34 mouse cellular contexts compared by ENCODE assay signal in the genomic region with DNA sequence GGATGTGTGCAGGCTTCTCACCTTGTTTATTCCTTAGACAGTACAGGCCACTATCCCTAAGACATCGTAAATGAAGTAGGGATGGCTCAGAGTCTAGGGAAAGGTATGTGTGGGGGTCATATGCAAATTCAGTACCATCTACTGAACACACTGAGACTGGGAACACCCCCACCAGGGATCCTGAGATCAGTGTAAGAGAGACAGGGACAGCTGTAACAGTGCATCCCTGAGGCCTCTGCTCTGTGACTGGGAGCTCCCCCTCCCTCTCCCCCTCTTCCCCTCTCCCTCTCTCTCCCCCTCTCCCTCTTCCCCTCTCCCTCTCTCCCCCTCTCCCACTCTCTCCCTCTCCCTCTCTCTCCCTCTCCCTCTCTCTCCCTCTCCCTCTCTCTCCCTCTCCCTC. TPM values are rescaled to one million over a fixed set of nuclear protein-coding genes. Genes with fewer than 3 reads are reported as not detected.
DNase-seq lines count a peak whose midpoint lies in the region; ATAC-seq and TF ChIP-seq lines count a peak whose summit lies in the region.
"Had no signal": no experiment of that assay in that cellular context is flagged by ENCODE, and none has a peak within 500 bp of the region (broad histone marks: within the 10 kb centered on the region; RNA-seq: fewer than 3 reads in every experiment).

No protein-coding gene starts in this region.

- H3ac ChIP-seq in C2C12 (ENCODE audit: control insufficient read depth, insufficient read length, low read depth) = no peak overlapping the region

- DNase-seq in embryo, embryonic 10.5 days (ENCODE audit: low spot score) = peak; percentile 36
- DNase-seq in retina, embryonic 14.5 days (ENCODE audit: low spot score) = peak; percentile 13
- DNase-seq in gastrocnemius, postnatal 25 days = no peak
- no peak for DNase-seq in left cerebral cortex, postnatal 10 days (ENCODE audit: extremely low spot score in 1 of 2, low spot score in 2 of 2)
- DNase-seq: adrenal gland, adult 2 months; adrenal gland, postnatal 36 days; cerebellum, adult 8-10 months; cerebellum, postnatal 36 days; forebrain, postnatal 0 days; gastrocnemius, postnatal 10 days; heart, adult 11 months; heart, postnatal 36 days; kidney, adult 9 months; kidney, postnatal 14 days; liver; lung, adult 2 months; lung, postnatal 10 days; spleen, adult 18-20 months; thymus, adult 18-20 months; thymus, postnatal 25 days had no signal

- H3K27ac ChIP-seq in embryonic facial prominence, embryonic 13.5 days = 0 out of 2 replicates have a peak overlapping the region, but pooled peaks have one; percentile 39
- no peak overlapping the region for H3K27ac ChIP-seq in hindbrain, embryonic 12.5 days
- H3K27ac ChIP-seq: embryonic facial prominence, embryonic 15.5 days; forebrain, embryonic 12.5 days; heart, embryonic 15.5 days; hindbrain, embryonic 14.5 days; liver, embryonic 14.5 days; macrophage; midbrain, embryonic 13.5 days; stomach, postnatal 0 days had no signal

- H3K4me2 ChIP-seq in embryonic facial prominence, embryonic 13.5 days = no peak overlapping the region
- H3K4me2 ChIP-seq in hindbrain, embryonic 12.5 days (replicated peaks) = no peak overlapping the region
- H3K4me2 ChIP-seq: embryonic facial prominence, embryonic 15.5 days; forebrain, embryonic 12.5 days; heart, embryonic 15.5 days; hindbrain, embryonic 14.5 days; midbrain, embryonic 13.5 days had no signal

- peaks cover 9% of the 10 kb centered on the region for H3K4me1 ChIP-seq in embryonic facial prominence, embryonic 13.5 days
- H3K4me1 ChIP-seq in hindbrain, embryonic 12.5 days = no peaks in the 10 kb centered on the region
- H3K4me1 ChIP-seq: forebrain, embryonic 12.5 days; heart, embryonic 15.5 days; midbrain, embryonic 13.5 days had no signal

- intact Hi-C loops in left cerebral cortex, postnatal 10 days (cut with DNase I) = no loop called here

- H3K27me3 ChIP-seq in C2C12 (ENCODE audit: control insufficient read depth, insufficient read depth, insufficient read length) = no peaks in the 10 kb centered on the region
- no peaks in the 10 kb centered on the region for H3K27me3 ChIP-seq in embryonic facial prominence, embryonic 13.5 days
- no peaks in the 10 kb centered on the region for H3K27me3 ChIP-seq in hindbrain, embryonic 12.5 days
- H3K27me3 ChIP-seq: embryonic facial prominence, embryonic 15.5 days; forebrain, embryonic 12.5 days; heart, embryonic 15.5 days; midbrain, embryonic 13.5 days had no signal

- ATAC-seq in embryonic facial prominence, embryonic 13.5 days (ENCODE audit: insufficient number of reproducible peaks, insufficient read depth, low FRiP score, low TSS enrichment, low read depth) = no peak
- no peak for ATAC-seq in hindbrain, embryonic 12.5 days (ENCODE audit: low FRiP score)
- ATAC-seq: activated CD4-positive, CD25-positive, alpha-beta regulatory T cell, adult 4 months; forebrain, postnatal 0 days; intestine, postnatal 0 days; midbrain, embryonic 13.5 days had no signal

- no peaks in the 10 kb centered on the region for H3K79me2 ChIP-seq in C2C12 (ENCODE audit: control insufficient read depth, insufficient read depth)

- 70% methylated on average over 1 of the region's 1 CpGs for WGBS in embryonic facial prominence, embryonic 13.5 days
- WGBS in hindbrain, embryonic 12.5 days = 64% methylated on average over 1 of the region's 1 CpGs

- no peak overlapping the region for H3K4me3 ChIP-seq in C2C12 (ENCODE audit: insufficient read depth, poor library complexity, severe bottlenecking)
- H3K4me3 ChIP-seq in embryonic facial prominence, embryonic 13.5 days = no peak overlapping the region
- no peak overlapping the region for H3K4me3 ChIP-seq in hindbrain, embryonic 12.5 days
- H3K4me3 ChIP-seq: embryonic facial prominence, embryonic 15.5 days; forebrain, embryonic 12.5 days; heart, embryonic 10.5 days; heart, embryonic 15.5 days; midbrain, embryonic 13.5 days had no signal

- no peaks in the 10 kb centered on the region for H3K79me3 ChIP-seq in C2C12 (ENCODE audit: low read depth)

- no peaks in the 10 kb centered on the region for H3K36me3 ChIP-seq in C2C12 (ENCODE audit: control insufficient read depth, insufficient read depth)
- no peaks in the 10 kb centered on the region for H3K36me3 ChIP-seq in embryonic facial prominence, embryonic 13.5 days
- no peaks in the 10 kb centered on the region for H3K36me3 ChIP-seq in hindbrain, embryonic 12.5 days
- H3K36me3 ChIP-seq: embryonic facial prominence, embryonic 15.5 days; forebrain, embryonic 12.5 days; heart, embryonic 10.5 days; heart, embryonic 15.5 days; midbrain, embryonic 13.5 days had no signal

- no peak overlapping the region for H3K9ac ChIP-seq in embryonic facial prominence, embryonic 13.5 days
- H3K9ac ChIP-seq in hindbrain, embryonic 12.5 days = no peak overlapping the region
- H3K9ac ChIP-seq: embryonic facial prominence, embryonic 15.5 days; forebrain, embryonic 12.5 days; forebrain, postnatal 0 days; heart, embryonic 15.5 days; hindbrain, embryonic 14.5 days; liver, embryonic 14.5 days; midbrain, embryonic 13.5 days had no signal

- H3K9me3 ChIP-seq in embryonic facial prominence, embryonic 13.5 days = no peaks in the 10 kb centered on the region
- H3K9me3 ChIP-seq in hindbrain, embryonic 12.5 days (replicated peaks) = no peaks in the 10 kb centered on the region
- H3K9me3 ChIP-seq: embryonic facial prominence, embryonic 15.5 days; forebrain, embryonic 12.5 days; heart, embryonic 10.5 days; heart, embryonic 15.5 days; midbrain, embryonic 13.5 days had no signal

- no peak for TF ChIP-seq CTCF in C2C12 (IDR thresholded peaks at IDR 0.05; ENCODE audit: control insufficient read depth, insufficient read depth, insufficient read length)

TF ChIP-seq in C2C12, 6 proteins besides CTCF, POLR2A, EP300 and RAD21:
- TF ChIP-seq USF1 (IDR thresholded peaks at IDR 0.05; ENCODE audit: low read depth) (no peak), MYOD1 (IDR thresholded peaks at IDR 0.05; ENCODE audit: control insufficient read depth, insufficient read length, low read depth) (peak; percentile 32)

RNA-seq across cellular contexts. Expression of gene Dgkd, which starts 16.6 kb away (rescaled TPM):
- 20.4 TPM for polyA plus RNA-seq in C2C12 (2012; fragmentation: generic; extraction: Trizol)
- 28.8 and 33.0 TPM in 2 replicates for polyA plus RNA-seq in embryonic facial prominence, embryonic 13.5 days (2015; fragmentation: Nextera tagmentation; extraction: Ambion mirVana)
- 10 to 100 TPM; 28.5 to 34.6 TPM for total RNA-seq in gastrocnemius, postnatal 25 days (2021)
- 100 to 1,000 TPM; 140 to 160 TPM for total RNA-seq in left cerebral cortex, postnatal 10 days (2021)
- polyA plus RNA-seq in hindbrain, embryonic 12.5 days (2016; fragmentation: Nextera tagmentation; extraction: Ambion mirVana) = 37.0 and 39.1 TPM in 2 replicates

RNA-seq across cellular contexts. Expression of gene Sag, which starts 33.0 kb away (rescaled TPM):
- polyA plus RNA-seq in C2C12 (2012; fragmentation: generic; extraction: Trizol) = 0.68 TPM
- polyA plus RNA-seq in embryonic facial prominence, embryonic 13.5 days (2015; fragmentation: Nextera tagmentation; extraction: Ambion mirVana) = 2.1 and 3.2 TPM in 2 replicates
- under 1 TPM in 1 of 2 experiments, not detected in 1; 0.24 TPM for total RNA-seq in gastrocnemius, postnatal 25 days (2021)
- total RNA-seq in left cerebral cortex, postnatal 10 days (2021) = 1 to 10 TPM; 1.5 to 1.9 TPM
- polyA plus RNA-seq in hindbrain, embryonic 12.5 days (2016; fragmentation: Nextera tagmentation; extraction: Ambion mirVana) = 2.4 and 2.5 TPM in 2 replicates

Comparison
In these comparisons a context has a peak if more than half of its experiments do, and no peak if none do; other contexts are left out.
1. DNase-seq: peak in embryo, embryonic 10.5 days (single experiment) and retina, embryonic 14.5 days (single experiment); none in gastrocnemius, postnatal 25 days (single experiment) and left cerebral cortex, postnatal 10 days (0 of 2).